Mouse (Mus musculus) left cerebral cortex, adult 11 months (tissue): Measurements from ENCODE around the gene Fxyd5.

Experiments
- DNase-seq: peaks from one replicate; pipeline ENCODE4 v3.0.0; 2022; ENCODE audit warnings: low spot score

Gene Fxyd5

GRCm38 (mm10) chr7:31040281-31041022 lies 1.8 kb downstream of the Fxyd5 start:
- DNase-seq: no peak

GRCm38 (mm10) chr7:31039011-31039410 lies 3.3 kb downstream of the Fxyd5 start:
- DNase-seq: no peak

GRCm38 (mm10) chr7:31037675-31038074 lies 4.6 kb downstream of the Fxyd5 start:
- no peak for DNase-seq

- no peak for DNase-seq
Measured at GRCm38 (mm10) chr7:31036917-31037316, 5.4 kb downstream of the Fxyd5 start.

- DNase-seq: no peak
Measured at GRCm38 (mm10) chr7:31035291-31035690, 7.0 kb downstream of the Fxyd5 start.

GRCm38 (mm10) chr7:31034789-31035188 lies 7.5 kb downstream of the Fxyd5 start:
- DNase-seq: no peak

- no peak for DNase-seq
Measured at GRCm38 (mm10) chr7:31033409-31034165, 8.7 kb downstream of the Fxyd5 start.

GRCm38 (mm10) chr7:31031731-31032130 lies 10.6 kb downstream of the Fxyd5 start:
- no peak for DNase-seq

- DNase-seq: no peak
Measured at GRCm38 (mm10) chr7:31030717-31031116, 11.6 kb downstream of the Fxyd5 start.

- no peak for DNase-seq
Measured at GRCm38 (mm10) chr7:31028609-31029008, 13.7 kb downstream of the Fxyd5 start.

GRCm38 (mm10) chr7:31017104-31017901 lies 25.0 kb downstream of the Fxyd5 start:
- peak; percentile 73 for DNase-seq

GRCm38 (mm10) chr7:31012971-31013370 lies 29.3 kb downstream of the Fxyd5 start:
- DNase-seq: no peak

- DNase-seq: no peak
Measured at GRCm38 (mm10) chr7:31008889-31009288, 33.4 kb downstream of the Fxyd5 start.

- DNase-seq: no peak
Measured at GRCm38 (mm10) chr7:31008175-31008574, 34.1 kb downstream of the Fxyd5 start.

- DNase-seq: no peak
Measured at GRCm38 (mm10) chr7:31007775-31008174, 34.5 kb downstream of the Fxyd5 start.

GRCm38 (mm10) chr7:31002650-31003049 lies 39.6 kb downstream of the Fxyd5 start:
- no peak for DNase-seq

- no peak for DNase-seq
Measured at GRCm38 (mm10) chr7:31000505-31001020, 41.7 kb downstream of the Fxyd5 start.

- DNase-seq: no peak
Measured at GRCm38 (mm10) chr7:30996491-30996890, 45.8 kb downstream of the Fxyd5 start.

GRCm38 (mm10) chr7:30993986-30994385 lies 48.3 kb downstream of the Fxyd5 start:
- DNase-seq: no peak

- no peak for DNase-seq
Measured at GRCm38 (mm10) chr7:30992148-30992547, 50.1 kb downstream of the Fxyd5 start.

GRCm38 (mm10) chr7:30988519-30989162 lies 53.6 kb downstream of the Fxyd5 start:
- no peak for DNase-seq

GRCm38 (mm10) chr7:30985357-30985756 lies 56.9 kb downstream of the Fxyd5 start:
- DNase-seq: no peak
